Mouse (Mus musculus) bone marrow macrophage, adult 2 months (primary cell): ENCODE measurements around the gene Meiob.

ENCODE experiments used
- CTCF ChIP-seq: IDR thresholded peaks from 2 replicates; pipeline ENCODE4 v1.5.1; 2012; ENCODE audit warnings: low read depth, mild to moderate bottlenecking, low read length, moderate library complexity
- POLR2A ChIP-seq: IDR thresholded peaks from 2 replicates; pipeline ENCODE4 v1.6.1; 2012; ENCODE audit warnings: mild to moderate bottlenecking, low read depth, low read length, borderline replicate concordance

DNA sequence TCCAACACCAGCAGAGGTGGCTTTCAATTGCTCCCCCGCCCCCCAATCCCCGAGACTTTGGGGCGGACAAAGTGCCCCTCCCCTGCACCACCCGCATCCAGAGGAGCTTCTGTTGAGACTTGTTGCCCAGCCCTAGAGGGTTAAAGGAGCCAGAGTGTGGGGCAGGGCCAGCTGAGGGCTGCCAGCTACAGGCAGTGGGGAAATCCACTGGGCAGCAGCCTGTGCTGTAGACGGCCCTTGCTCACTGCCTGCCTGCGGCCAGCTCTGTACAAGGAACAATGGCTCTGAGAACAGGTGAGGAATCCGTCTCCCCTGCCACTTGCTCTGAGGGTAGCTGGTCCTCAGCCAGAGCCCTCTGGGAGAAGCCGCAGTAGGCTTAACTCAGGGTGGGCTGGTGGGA lies 74.4 kb downstream of the Meiob start:
- TF ChIP-seq POLR2A: no peak
- no peak for TF ChIP-seq CTCF
